Mouse (Mus musculus): Measurements from ENCODE around the gene Ackr1.
"Not testable (repeated sequence)": the region's sequence is repeated elsewhere in the genome, so short reads cannot be mapped to it uniquely, and the experiment has no call there.

- not testable (repeated sequence) for TF ChIP-seq CTCF, POLR2A (IDR thresholded peaks at IDR 0.05; ENCODE audit: insufficient read depth, low read depth, low read length)
These were observed 30.8 kb downstream of the Ackr1 start for GRCm38 (mm10) chr1:173302795-173303194.
